Mouse (Mus musculus) midbrain, embryonic 14.5 days (tissue): ENCODE results near the gene Apba3. TPM values are rescaled to one million over a fixed set of nuclear protein-coding genes. Genes with fewer than 3 reads are reported as not detected.
A peak's percentile ranks its signal among the peaks of the same experiment; 100 is the strongest.

ENCODE experiments used
- ATAC-seq: fragments of 200-750 bp; cut with Nextera tagmentation; 2 replicates; pipeline ENCODE4 v1.8.0; 2017; ENCODE audit warnings: moderate number of reproducible peaks, moderate library complexity; ENCODE audit not compliant: low FRiP score, low TSS enrichment
- DNase-seq: peaks from one replicate; pipeline ENCODE4 v3.0.0-alpha.2; 2015
- H3K27ac ChIP-seq: fragments of 300-500 bp; sonication (generic); replicated peaks from 2 replicates; pipeline ENCODE4 v1.5.1; 2014; ENCODE audit warnings: mild to moderate bottlenecking, low read depth, low read length, moderate library complexity
- H3K27me3 ChIP-seq: fragments of 300-500 bp; sonication (generic); 2 replicates; pipeline ENCODE4 v1.6.1; 2014; ENCODE audit warnings: low read length, control low read depth, mixed read lengths; ENCODE audit not compliant: control insufficient read depth, insufficient read depth
- H3K36me3 ChIP-seq: fragments of 300-500 bp; sonication (generic); 2 replicates; pipeline ENCODE4 v1.6.1; 2014; ENCODE audit warnings: low read length, control low read depth; ENCODE audit not compliant: control insufficient read depth, insufficient read depth
- H3K4me1 ChIP-seq: fragments of 300-500 bp; sonication (generic); 2 replicates; pipeline ENCODE4 v1.6.1; 2014; ENCODE audit warnings: mild to moderate bottlenecking, antibody characterized with exemption, low read length, control low read depth; ENCODE audit not compliant: control insufficient read depth, insufficient read depth
- H3K4me2 ChIP-seq: fragments of 300-500 bp; sonication (generic); 2 replicates; pipeline ENCODE4 v1.6.1; 2014; ENCODE audit warnings: mild to moderate bottlenecking, low read length, moderate library complexity
- H3K4me3 ChIP-seq: fragments of 300-500 bp; sonication (generic); replicated peaks from 2 replicates; pipeline ENCODE4 v1.5.1; 2014; ENCODE audit warnings: low read depth, low read length
- H3K9ac ChIP-seq: fragments of 300-500 bp; sonication (generic); replicated peaks from 2 replicates; pipeline ENCODE4 v1.6.1; 2014; ENCODE audit warnings: mild to moderate bottlenecking, low read length, moderate library complexity
- H3K9me3 ChIP-seq: fragments of 300-500 bp; sonication (generic); 2 replicates; pipeline ENCODE4 v1.6.1; 2016; ENCODE audit warnings: low read length, control low read depth, mixed read lengths; ENCODE audit not compliant: control insufficient read depth
- WGBS: fragments of 180-500 bp; shearing (Covaris S2); extraction: QIAGEN DNeasy Blood & Tissue Kit; methylation state at CpG from one replicate; pipeline ENCODE4 v1.1.7; 2014; 5-methylcytosine and 5-hydroxymethylcytosine counted together
- polyA plus RNA-seq: library from polyadenylated mRNA; unstranded; fragments of >200 nt; fragmentation: Nextera tagmentation; extraction: Ambion mirVana; gene quantifications from 2 replicates; pipeline ENCODE4 v1.2.1, GENCODE M21; 2014

Gene Apba3
- polyA plus RNA-seq, 1 experiment from 2014 or later: 25.1 TPM

DNA sequence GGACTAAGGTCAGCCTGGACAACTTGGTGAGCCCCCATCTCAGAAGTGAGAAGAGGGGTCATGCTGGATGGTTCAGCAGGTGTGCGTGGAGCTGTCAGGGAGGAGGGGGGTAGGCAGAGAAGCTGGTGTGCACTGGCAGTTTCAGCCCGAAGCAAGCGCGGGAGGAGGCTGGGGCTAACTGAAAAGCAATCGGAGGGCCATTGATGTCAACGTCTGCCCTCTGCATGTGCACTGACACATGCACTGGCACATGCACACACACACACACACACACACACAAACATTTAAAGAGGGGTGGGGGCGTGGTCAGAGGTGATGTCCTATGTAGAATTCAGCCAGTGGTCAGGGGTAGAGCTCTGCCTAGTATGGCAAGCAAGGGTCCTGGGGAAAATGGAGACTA lies 35.3 kb upstream of the Apba3 start:
- ATAC-seq (no peak), DNase-seq (no peak)
- 43% methylated on average over 7 of the region's 7 CpGs for WGBS
- Histone ChIP-seq H3K4me3 (peak overlapping the region; percentile 85; the same call in 1 of the 2 replicates), H3K9me3 (no peaks in the 10 kb centered on the region), H3K4me2 (peak overlapping the region; percentile 77), H3K4me1 (peaks cover 34% of the 10 kb centered on the region), H3K27me3 (no peaks in the 10 kb centered on the region), H3K27ac (peak overlapping the region; percentile 92), H3K36me3 (peaks cover 6% of the 10 kb centered on the region; the same call in 1 of the 2 replicates), H3K9ac (peak overlapping the region; percentile 42; the same call in 1 of the 2 replicates)

DNA sequence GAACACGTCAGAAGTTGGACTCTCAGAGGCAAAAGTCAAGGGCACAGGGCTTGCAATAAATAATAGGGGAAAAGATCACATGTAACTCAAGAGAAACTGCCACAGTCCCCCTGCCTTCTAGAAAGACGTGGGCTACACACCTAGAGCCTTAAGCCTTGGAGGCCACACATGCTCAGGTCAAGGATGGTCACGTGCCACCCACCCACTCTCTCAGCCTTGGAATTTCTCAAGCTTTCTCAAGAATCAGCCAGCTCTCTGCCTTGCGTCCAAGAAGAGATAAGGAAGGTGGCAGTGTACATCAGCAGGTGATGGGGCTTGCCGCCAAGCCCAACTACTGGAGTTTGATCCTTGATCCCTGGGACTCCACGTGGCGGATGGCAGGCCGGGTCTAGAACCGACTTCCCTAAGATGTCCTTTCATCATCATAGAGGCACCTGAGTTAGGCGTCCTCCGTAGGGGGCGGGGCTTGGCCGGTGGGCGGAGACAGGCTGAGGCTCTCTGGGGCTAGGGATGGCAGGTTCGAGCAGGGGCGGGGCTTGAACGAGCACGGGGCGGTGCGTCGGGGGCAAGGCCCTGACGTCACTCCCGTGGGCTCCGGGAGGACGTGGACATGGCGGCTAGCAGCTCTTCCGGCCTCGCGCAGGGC lies 34.1 kb upstream of the Apba3 start, which contains the start of gene Zfr2:
TSS of gene Zfr2 (plus strand) at position 576 of the 646 bp plus-strand sequence.
- H3K9ac ChIP-seq: peak within 1 kb of the TSS; percentile 78
- 9% methylated on average over 29 of the region's 29 CpGs for WGBS
- peak within 1 kb of the TSS; percentile 41; the same call in 1 of the 2 replicates for H3K27ac ChIP-seq
- no peaks in the 10 kb centered on the region for H3K27me3 ChIP-seq
- peaks cover 6% of the 10 kb centered on the region; the same call in 1 of the 2 replicates for H3K36me3 ChIP-seq
- no peaks in the 10 kb centered on the region for H3K9me3 ChIP-seq
- H3K4me1 ChIP-seq: peaks cover 34% of the 10 kb centered on the region
- peak within 1 kb of the TSS; percentile 69 for H3K4me2 ChIP-seq
- peak; percentile 74 for ATAC-seq
- H3K4me3 ChIP-seq: peak within 1 kb of the TSS; percentile 65
- DNase-seq: peak; percentile 91

DNA sequence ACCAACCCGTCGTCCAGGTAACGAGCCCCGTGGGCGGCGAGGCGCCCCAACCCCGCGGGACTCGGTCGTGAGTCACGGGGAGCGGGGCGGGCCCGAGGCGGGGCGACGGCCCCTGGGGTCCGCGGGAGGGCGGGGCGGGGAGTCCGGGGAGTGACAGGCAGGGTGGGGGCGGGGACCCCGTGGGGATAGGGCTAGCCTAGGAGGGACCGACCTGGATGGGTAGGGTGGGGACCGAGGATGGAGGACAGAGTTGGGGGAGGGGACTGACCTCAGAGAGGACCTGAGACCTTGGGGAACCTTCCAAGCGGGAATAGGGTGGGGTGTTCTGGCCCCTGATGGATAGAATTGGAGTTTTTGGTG lies 33.6 kb upstream of the Apba3 start:
- Histone ChIP-seq H3K9me3 (no peaks in the 10 kb centered on the region), H3K4me3 (peak overlapping the region; percentile 65), H3K4me1 (peaks cover 30% of the 10 kb centered on the region), H3K36me3 (peaks cover 6% of the 10 kb centered on the region; the same call in 1 of the 2 replicates), H3K4me2 (peak overlapping the region; percentile 69), H3K9ac (peak overlapping the region; percentile 78), H3K27me3 (no peaks in the 10 kb centered on the region), H3K27ac (peak overlapping the region; percentile 41; the same call in 1 of the 2 replicates)
- ATAC-seq (peak; percentile 47), DNase-seq (no peak)
- WGBS: 2% methylated on average over 26 of the region's 28 CpGs

DNA sequence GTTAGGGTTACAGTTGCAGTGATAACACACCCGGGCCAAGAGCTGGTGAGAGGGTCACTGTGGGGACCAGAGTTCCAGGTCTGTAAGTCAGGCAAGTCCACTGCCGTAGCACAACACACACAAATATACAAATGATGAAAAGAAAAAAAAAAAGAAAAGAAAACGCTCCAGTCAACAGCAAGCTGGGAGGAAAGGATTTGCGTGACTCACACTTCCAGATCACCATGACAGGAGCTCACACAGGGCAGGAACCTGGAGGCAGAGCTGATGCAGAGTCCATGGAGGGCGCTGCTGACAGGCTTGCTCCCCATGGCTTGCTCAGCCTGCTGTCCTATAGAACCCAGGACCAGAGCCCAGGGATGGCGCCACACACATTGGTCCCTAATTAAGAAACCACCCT lies 32.6 kb upstream of the Apba3 start:
- H3K4me2 ChIP-seq: no peak overlapping the region
- H3K4me3 ChIP-seq: no peak overlapping the region
- H3K27ac ChIP-seq: no peak overlapping the region
- peaks cover 20% of the 10 kb centered on the region for H3K4me1 ChIP-seq
- H3K9me3 ChIP-seq: no peaks in the 10 kb centered on the region
- DNase-seq: no peak
- 0 out of 2 replicates have a peak, but pooled peaks cover under 1% of the 10 kb centered on the region for H3K36me3 ChIP-seq
- peaks cover 4% of the 10 kb centered on the region; the same call in 1 of the 2 replicates for H3K27me3 ChIP-seq
- H3K9ac ChIP-seq: no peak overlapping the region
- 82% methylated on average over 6 of the region's 6 CpGs for WGBS
- no peak for ATAC-seq

DNA sequence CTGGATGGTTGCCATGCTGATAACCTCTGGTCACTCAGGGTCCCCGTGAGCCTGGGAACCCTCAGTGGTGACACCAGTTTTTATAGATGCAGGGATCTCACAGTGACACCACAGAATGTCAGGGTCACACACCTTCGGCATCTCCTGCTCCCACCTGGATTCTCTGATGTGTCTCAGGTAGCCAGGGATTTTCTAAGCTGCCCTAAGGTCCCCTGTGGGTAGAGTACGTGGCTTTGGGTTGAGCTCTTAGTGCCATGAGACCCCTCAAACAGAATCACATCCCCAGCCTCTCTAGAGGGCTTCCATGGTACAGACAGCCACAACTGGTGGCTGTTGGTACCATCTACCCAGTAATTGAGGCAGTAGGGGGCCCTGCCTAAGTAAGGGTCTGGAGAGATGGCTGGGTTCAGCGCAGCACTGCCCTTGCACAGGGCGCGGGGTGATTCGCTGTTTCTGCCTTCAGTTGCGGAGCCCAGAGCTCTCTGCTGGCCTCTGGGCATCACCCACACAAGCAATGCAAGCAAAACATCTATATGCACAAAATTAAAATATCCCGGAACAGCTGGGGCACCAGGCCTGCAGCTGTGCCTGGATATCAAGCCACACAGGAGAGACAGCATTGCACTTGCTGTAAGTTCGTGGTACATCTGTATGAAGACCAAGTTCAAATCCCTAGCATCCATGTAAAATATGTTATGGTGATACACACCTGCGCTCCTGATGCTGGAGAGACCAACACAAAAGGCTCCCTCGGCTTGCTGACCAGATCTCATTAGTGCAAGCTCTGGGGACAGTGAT lies 30.1 kb upstream of the Apba3 start:
- no peaks in the 10 kb centered on the region for H3K36me3 ChIP-seq
- H3K27me3 ChIP-seq: peaks cover 17% of the 10 kb centered on the region; the same call in 1 of the 2 replicates
- 86% methylated on average over 12 of the region's 12 CpGs for WGBS
- no peaks in the 10 kb centered on the region for H3K9me3 ChIP-seq
- H3K27ac ChIP-seq: no peak overlapping the region
- ATAC-seq (no peak), DNase-seq (no peak)
- no peak overlapping the region; the same call in 1 of the 2 replicates for H3K9ac ChIP-seq
- no peak overlapping the region for H3K4me3 ChIP-seq
- peaks cover 8% of the 10 kb centered on the region for H3K4me1 ChIP-seq
- H3K4me2 ChIP-seq: no peak overlapping the region

DNA sequence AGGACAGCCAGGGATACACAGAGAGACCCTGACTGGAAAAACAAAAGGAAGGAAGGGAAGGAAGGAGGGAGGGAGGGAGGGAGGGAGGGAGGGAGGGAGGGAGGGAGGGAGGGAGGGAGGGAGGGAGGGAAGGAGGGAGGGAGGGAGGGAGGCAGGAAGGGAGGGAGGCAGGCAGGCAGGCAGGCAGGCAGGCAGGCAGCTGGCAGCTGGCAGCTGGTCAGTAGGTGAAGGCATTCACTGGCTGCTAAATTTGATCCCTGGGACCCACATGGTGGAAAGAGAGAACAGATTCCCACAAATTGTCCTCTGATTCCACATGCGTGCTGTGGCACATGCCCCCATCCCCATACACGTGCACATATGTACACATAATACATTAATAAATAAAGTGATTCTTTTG lies 28.1 kb upstream of the Apba3 start:
- Histone ChIP-seq H3K9me3 (no peaks in the 10 kb centered on the region), H3K4me1 (peaks cover 4% of the 10 kb centered on the region), H3K36me3 (no peaks in the 10 kb centered on the region), H3K27ac (no peak overlapping the region), H3K27me3 (peaks cover 17% of the 10 kb centered on the region; the same call in 1 of the 2 replicates), H3K4me2 (no peak overlapping the region), H3K4me3 (no peak overlapping the region), H3K9ac (no peak overlapping the region)
- ATAC-seq: no peak
- WGBS: 84% methylated on average over 2 of the region's 2 CpGs
- no peak for DNase-seq

DNA sequence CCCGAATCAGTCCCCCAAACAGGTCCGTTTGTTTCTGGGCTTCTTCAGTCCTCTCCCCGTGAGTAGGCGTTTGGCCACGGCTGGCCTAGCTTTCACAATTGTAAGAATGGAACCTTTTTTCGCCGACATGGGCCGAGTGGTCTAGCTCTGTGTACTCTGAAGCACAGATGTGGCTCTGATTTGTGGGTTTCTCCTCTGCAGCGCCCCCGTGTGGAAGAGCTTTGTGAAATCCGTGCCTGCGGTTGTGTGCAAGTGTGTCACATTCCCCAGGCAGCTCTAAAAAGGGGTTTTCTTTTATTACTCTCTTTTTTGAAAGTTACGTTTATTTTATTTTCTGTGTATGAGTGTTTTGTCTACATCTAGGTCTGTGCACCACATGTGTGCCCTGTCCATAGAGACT lies 25.9 kb upstream of the Apba3 start:
- no peak overlapping the region for H3K9ac ChIP-seq
- H3K27me3 ChIP-seq: peaks cover 17% of the 10 kb centered on the region; the same call in 1 of the 2 replicates
- no peaks in the 10 kb centered on the region for H3K4me1 ChIP-seq
- H3K36me3 ChIP-seq: no peaks in the 10 kb centered on the region
- 23% methylated on average over 13 of the region's 13 CpGs for WGBS
- H3K4me2 ChIP-seq: no peak overlapping the region
- DNase-seq: peak; percentile 79
- H3K9me3 ChIP-seq: no peaks in the 10 kb centered on the region
- H3K27ac ChIP-seq: no peak overlapping the region
- no peak overlapping the region for H3K4me3 ChIP-seq
- no peak for ATAC-seq

DNA sequence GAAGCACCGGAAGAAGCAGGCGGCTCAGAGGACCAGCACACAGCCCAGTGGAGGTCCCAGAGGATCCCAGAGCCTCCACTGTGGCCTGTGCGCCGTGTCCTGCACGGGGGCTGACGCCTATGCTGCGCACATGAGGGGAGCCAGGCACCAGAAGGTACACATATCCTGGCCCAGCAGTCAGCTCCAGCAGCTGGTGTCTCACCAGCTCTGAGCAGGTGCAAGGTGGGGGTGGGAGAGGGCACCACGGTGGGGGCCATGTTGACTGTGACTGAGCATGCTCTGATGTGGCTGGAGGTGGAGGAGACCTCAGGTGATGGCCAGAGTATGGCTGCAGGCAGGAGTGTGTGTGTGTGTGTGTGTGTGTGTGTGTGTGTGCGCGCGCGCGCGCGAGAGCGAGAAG lies 24.7 kb upstream of the Apba3 start:
- ATAC-seq (no peak), DNase-seq (no peak)
- WGBS: 92% methylated on average over 16 of the region's 16 CpGs
- no peak overlapping the region for H3K4me3 ChIP-seq
- H3K9me3 ChIP-seq: no peaks in the 10 kb centered on the region
- H3K9ac ChIP-seq: no peak overlapping the region
- H3K4me2 ChIP-seq: no peak overlapping the region
- peaks cover 17% of the 10 kb centered on the region; the same call in 1 of the 2 replicates for H3K27me3 ChIP-seq
- H3K36me3 ChIP-seq: 0 out of 2 replicates have a peak, but pooled peaks cover 2% of the 10 kb centered on the region
- H3K4me1 ChIP-seq: no peaks in the 10 kb centered on the region
- no peak overlapping the region for H3K27ac ChIP-seq
